Mouse (Mus musculus) gastrocnemius, adult 8-10 months (tissue): ENCODE results near the gene Ly6g6c. TPM values are rescaled to one million over a fixed set of nuclear protein-coding genes. Genes with fewer than 3 reads are reported as not detected.
A peak's percentile ranks its signal among the peaks of the same experiment; 100 is the strongest.

Experiments used
- DNase-seq, 2 experiments: peaks; one replicate each; pipeline ENCODE4 v3.0.0; 2022; ENCODE audit warnings: low spot score in 2 of 2
- total RNA-seq, 4 experiments: library from RNA; stranded (reverse); gene quantifications; 2 replicates each; pipeline ENCODE4 v1.2.4; 2022

Ly6g6c gene
- total RNA-seq, 4 experiments from 2014 or later: not detected

DNA sequence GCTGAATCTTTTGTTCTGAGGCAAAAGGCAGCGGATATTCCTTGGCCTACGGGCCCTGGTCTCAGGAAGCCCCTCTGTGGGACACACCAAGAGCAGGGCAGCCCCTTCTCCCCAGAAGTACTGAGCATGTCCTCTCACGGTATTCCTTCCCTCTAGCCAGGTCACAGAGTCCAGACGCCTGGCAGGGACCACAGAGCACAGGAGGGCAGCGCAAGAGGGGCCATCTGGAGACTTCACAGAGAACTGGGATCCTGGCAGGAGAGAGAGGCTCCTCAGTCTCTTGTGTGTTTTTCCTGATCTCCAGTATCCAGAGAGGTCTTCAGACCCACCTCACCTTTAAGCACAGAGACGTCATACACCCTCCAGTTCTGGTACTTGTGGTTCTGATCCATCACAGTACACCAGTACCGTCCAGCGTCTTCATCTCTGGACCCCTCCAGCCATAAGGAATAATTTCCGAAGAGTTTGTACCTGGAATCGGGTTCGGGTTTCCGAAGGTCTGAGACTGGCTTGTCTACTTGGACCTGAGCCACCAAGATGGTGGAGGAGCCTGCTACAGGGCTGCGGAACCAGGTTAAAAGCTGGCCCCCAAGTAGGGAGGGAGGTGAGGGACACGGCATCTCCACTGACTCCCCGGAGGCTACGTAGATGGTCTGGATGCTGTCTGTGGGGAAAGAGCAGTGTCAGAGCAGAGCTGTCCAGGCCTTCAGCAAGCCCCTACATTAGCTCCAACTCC, 17.8 kb downstream of the Ly6g6c start:
- no peak for DNase-seq

DNA sequence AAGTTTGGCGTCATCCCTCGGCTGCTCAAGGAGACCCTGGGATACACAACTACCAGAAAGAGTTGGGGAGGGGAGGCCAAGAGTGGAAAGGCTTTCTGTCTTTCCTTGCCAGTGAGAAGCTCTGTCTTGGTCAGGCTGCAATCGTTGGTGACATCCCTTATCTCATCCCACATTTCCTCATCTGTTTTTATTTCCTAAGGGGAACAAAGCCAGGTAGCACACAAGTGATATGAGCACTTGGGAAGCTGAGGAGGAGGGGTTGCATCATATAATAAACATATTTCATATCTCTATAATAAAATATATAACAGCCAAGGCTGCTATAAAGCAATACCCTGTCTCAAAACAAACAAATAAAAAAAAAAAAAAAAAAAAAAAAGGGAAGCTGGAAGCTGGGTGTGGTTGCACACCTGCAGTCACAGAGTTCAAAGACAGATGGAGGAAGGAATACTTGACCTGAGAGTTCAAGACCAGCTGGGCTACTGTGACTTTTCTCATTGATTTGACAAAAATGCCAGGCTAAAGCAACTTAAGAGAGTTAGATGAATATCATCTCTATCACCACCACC, 18.8 kb downstream of the Ly6g6c start:
- DNase-seq: no peak

DNA sequence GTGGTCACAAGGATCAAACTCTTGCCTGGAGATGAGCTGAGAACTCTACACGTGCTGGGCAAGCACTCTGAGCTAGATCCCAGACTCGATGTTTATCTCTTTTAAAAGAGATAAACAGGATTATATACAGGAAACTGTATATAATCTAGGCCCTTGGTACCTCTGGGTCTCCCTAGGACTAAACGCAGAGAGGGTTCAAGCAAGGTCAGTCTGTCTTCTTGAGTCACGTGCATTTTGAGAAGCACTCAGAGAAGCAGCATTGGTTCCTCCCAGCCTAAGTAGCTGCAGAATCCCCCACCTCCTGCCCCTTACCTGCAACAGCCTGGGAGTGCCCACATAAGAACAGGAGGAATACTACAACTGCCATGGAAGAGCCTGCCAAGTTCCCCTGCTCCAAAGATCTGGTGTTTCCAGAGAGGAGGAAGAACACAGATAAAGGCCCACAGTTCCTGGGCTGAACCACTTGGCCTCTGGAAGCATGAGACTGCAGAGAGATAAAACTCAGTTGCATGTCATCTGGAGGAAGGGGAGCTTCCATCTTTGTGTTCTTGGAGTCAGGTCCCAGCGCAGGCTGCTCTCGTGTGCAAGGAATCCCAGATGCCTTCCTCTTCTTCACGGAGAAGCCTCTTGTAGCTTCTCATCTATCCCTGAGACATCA, 20.1 kb downstream of the Ly6g6c start, which contains the start of gene Ly6g6f:
Gene Ly6g6f (minus strand): TSS at position 403 of the 658 bp plus-strand sequence.
- DNase-seq: no peak

DNA sequence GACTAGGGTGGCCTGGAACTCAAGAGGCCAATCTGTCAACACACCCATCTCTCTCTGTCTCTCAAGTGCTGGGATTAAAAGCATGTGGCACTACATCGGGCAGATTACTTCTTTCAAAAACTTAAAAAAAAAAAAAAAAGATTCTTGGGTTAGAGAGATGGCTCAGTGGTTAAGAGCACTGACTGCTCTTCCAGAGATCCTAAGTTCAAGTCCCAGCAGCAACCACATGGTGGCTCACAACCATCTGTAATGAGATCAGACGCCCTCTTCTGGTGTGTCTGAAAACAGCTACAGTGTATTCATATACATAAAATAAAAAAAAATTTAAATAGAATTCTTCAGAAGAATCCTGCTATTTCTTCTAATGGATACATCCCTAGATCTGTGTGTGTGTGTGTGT, 23.0 kb downstream of the Ly6g6c start:
- DNase-seq: no peak

DNA sequence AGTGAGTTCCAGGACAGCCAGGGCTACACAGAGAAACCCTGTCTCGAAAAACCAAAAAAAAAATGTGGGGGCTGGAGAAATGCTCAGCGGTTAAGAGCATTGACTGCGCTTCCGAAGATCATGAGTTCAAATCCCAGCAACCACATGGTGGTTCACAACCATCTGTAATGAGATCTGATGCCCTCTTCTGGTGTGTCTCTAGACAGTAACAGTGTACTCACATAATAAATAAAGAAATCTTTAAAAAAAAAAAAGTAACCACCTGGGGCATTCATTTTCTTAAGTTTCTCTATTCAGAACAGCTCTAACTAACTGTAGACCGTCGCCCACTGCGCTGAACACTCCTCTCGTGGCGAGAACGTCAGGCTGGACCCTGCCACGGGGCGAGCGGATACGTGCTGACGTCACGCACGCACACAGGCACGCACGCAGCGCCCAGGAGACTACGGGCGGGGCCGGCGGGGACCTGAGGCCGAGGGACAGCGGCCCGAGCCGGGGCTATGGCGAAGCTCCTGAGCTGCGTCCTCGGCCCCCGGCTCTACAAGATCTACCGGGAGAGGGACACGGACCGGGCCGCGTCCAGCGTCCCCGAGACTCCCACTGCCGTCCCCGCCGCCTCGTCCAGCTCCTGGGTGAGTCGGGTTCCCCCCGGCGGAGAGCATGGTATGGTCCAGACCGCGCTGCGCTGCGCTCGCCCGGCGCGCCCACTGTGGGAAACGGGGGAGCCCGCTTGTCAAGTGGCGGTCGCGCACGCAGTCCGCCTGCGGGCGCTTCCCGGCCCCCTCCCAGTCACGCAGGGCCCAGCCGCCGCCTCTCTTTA, 23.8 kb downstream of the Ly6g6c start, which contains the start of gene Abhd16a:
Gene Abhd16a (plus strand): TSS at position 439 of the 820 bp plus-strand sequence.
- DNase-seq: peak; percentile 93 to 94

GRCm38 (mm10) chr17:35090166-35090932, 25.2 kb downstream of the Ly6g6c start:
- DNase-seq: peak; percentile 22 to 37

- no peak for DNase-seq
Measured at GRCm38 (mm10) chr17:35092403-35093198, 27.4 kb downstream of the Ly6g6c start.

- no peak for DNase-seq
Measured at GRCm38 (mm10) chr17:35094475-35095365, 29.5 kb downstream of the Ly6g6c start.

- DNase-seq: no peak
Measured at GRCm38 (mm10) chr17:35096597-35096996, 31.4 kb downstream of the Ly6g6c start.

DNA sequence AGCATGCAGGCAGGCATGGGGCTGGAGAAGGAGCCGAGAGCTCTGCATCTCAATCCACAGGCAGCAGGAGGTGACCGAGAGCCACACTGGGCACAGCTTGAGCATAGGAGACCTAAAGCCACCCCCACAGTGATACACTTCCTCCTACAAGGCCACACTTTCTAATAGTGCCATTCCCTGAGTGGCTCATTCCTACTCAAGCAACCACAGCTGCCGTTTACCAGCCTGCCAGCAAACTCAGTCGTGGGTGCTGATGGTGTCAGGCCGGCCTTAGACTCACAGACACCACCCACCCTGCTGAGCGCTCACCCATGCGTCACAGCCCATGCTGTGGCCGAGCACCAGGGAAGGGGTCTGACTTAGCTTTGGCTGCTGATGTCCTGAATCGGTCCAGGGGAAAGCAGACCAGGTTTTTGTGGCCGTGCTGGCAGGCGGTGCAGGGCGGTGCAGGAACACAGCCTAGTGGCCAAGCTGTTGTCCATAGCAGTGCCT, 32.0 kb downstream of the Ly6g6c start:
- no peak for DNase-seq

- no peak for DNase-seq
Measured at GRCm38 (mm10) chr17:35100196-35100765, 35.1 kb downstream of the Ly6g6c start.

DNA sequence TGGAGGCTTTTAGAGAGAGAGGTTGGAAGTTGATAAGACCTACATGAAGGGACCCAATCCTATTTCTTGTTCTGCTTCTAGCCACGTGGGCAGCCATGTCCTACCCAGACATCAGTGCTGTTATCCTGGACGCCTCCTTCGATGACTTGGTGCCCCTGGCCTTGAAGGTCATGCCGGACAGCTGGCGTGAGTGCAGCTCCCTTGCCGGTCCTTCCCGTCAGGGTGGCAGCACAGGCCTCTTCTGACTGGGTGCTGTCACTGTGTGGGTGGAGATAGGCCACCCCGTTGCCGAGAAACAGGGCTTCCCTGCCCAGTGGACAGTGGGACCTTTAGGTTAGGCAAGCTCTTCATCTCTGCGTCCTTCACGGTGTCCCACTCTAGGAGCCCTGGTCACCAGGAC, 36.0 kb downstream of the Ly6g6c start:
- DNase-seq: no peak

GRCm38 (mm10) chr17:35102299-35102698, 37.1 kb downstream of the Ly6g6c start:
- DNase-seq: no peak

GRCm38 (mm10) chr17:35103221-35103690, 38.1 kb downstream of the Ly6g6c start:
- peak; percentile 17 to 30 for DNase-seq

GRCm38 (mm10) chr17:35104079-35104478, 38.9 kb downstream of the Ly6g6c start:
- DNase-seq: no peak

DNA sequence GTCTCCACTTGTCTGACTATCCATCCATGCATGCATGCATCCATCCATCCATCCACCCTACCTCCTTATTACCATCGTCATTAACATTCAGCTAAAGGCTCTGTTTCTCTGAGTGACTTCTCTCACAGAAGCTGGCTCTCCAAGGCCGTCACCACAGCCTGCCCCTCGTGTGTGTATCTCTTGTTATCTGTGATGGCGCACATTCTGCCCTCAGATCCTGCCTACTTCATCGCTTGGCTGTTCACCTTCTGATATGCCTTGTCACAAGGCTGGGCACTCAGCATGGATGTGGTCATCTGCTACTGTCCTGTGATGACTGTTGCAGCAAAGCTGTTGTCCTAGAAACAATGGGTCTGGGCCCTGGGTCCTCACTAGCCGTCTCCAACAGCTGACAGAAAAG, 39.6 kb downstream of the Ly6g6c start:
- no peak for DNase-seq

DNA sequence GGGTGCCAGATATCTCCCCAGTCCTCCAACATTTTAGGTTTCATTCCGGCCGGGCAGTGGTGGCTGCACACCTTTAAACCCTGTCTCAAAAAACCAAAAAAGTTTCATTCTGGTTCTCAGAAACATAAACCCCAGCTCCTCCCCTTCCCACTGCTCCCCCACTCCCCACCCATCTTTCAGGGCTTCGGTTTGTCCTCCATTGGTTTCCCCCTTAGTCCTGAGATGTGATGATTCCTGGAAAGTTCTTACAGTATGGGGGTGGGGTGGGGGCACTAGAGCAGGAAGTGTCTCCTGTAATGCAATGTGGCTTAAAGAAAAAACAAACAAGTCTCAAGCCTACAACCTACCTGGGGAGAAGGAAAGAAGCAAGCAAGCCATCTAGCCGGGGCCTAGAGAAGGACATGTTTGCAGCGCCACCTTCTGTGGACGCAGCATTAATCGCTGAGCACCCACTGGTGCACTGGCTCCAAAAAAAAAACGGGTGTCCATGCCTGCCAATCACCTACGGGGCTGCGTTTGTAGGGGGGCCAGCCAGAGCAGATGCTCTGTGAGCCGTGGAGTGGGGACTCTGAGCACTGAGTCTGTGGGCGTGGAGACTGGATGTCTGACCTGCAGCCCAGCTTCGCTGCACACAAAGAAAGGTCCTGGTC, 40.7 kb downstream of the Ly6g6c start:
- no peak for DNase-seq

GRCm38 (mm10) chr17:35106522-35106921, 41.3 kb downstream of the Ly6g6c start:
- DNase-seq: no peak
